Mouse (Mus musculus): ENCODE data around the gene Ehhadh. TPM values are rescaled to one million over a fixed set of nuclear protein-coding genes. Genes with fewer than 3 reads are reported as not detected.

The Ehhadh gene
- total RNA-seq, 2 experiments from 2014 or later, result 5.7 to 6.8 TPM

- H3K4me3 ChIP-seq, result no peak overlapping the region
- H3K27ac ChIP-seq, result no peak overlapping the region
- TF ChIP-seq CTCF (IDR thresholded peaks at IDR 0.05), result no peak
- intact Hi-C loops (cut with DNase I), result no loop called here
- DNase-seq, result no peak
Observed at GRCm38 (mm10) chr16:21791779-21792178, 4.2 kb upstream of the Ehhadh start.

DNA sequence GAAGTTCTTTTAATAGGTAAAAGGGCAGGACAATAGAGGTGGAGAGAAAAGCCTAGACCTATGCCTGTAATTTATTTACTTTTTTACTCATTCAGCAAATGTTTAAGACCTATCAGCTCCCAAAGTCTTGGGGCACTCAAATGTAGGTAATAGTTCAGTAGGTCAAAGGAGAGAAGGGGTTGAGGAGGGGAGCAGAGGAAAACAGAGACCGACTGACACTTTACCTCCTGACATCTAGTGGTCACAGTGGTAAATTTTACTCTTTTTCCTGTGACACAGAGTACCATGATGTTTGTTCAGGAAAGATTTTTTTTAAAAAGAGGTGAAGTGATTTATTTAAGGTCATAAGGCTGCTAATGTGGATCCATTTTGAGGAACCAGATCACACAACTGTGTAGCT lies 2.9 kb upstream of the Ehhadh start:
- no peak overlapping the region for H3K4me3 ChIP-seq
- no peak for DNase-seq
- no peak overlapping the region for H3K27ac ChIP-seq
- intact Hi-C loops (cut with DNase I), result no loop called here
- no peak for TF ChIP-seq CTCF (IDR thresholded peaks at IDR 0.05)

- no peak overlapping the region for H3K27ac ChIP-seq
- DNase-seq, result no peak
- H3K4me3 ChIP-seq, result no peak overlapping the region
- intact Hi-C loops (cut with DNase I), result no loop called here
- no peak for TF ChIP-seq CTCF (IDR thresholded peaks at IDR 0.05)
Observed at GRCm38 (mm10) chr16:21789180-21789579, 1.6 kb upstream of the Ehhadh start.

- H3K4me3 ChIP-seq, result no peak overlapping the region
- intact Hi-C loops (cut with DNase I), result no loop called here
- no peak for DNase-seq
- no peak overlapping the region for H3K27ac ChIP-seq
- TF ChIP-seq CTCF (IDR thresholded peaks at IDR 0.05), result peak; percentile 38
Observed at GRCm38 (mm10) chr16:21788581-21788980, 974 bp upstream of the Ehhadh start.

GRCm38 (mm10) chr16:21786317-21786716 lies 1.3 kb downstream of the Ehhadh start:
- DNase-seq, result no peak
- H3K4me3 ChIP-seq, result no peak overlapping the region
- intact Hi-C loops (cut with DNase I), result no loop called here
- H3K27ac ChIP-seq, result no peak overlapping the region
- no peak for TF ChIP-seq CTCF (IDR thresholded peaks at IDR 0.05)

GRCm38 (mm10) chr16:21785000-21785399 lies 2.6 kb downstream of the Ehhadh start:
- Histone ChIP-seq H3K4me3 (no peak overlapping the region), H3K27ac (no peak overlapping the region)
- intact Hi-C loops (cut with DNase I), result no loop called here
- no peak for TF ChIP-seq CTCF (IDR thresholded peaks at IDR 0.05)
- no peak for DNase-seq

GRCm38 (mm10) chr16:21782807-21783206 lies 4.8 kb downstream of the Ehhadh start:
- DNase-seq, result no peak
- no peak for TF ChIP-seq CTCF (IDR thresholded peaks at IDR 0.05)
- Histone ChIP-seq H3K4me3 (no peak overlapping the region), H3K27ac (no peak overlapping the region)
- intact Hi-C loops (cut with DNase I), result no loop called here

GRCm38 (mm10) chr16:21781895-21782294 lies 5.7 kb downstream of the Ehhadh start:
- intact Hi-C loops (cut with DNase I), result no loop called here
- no peak overlapping the region for H3K4me3 ChIP-seq
- no peak overlapping the region for H3K27ac ChIP-seq
- no peak for TF ChIP-seq CTCF (IDR thresholded peaks at IDR 0.05)
- no peak for DNase-seq

DNA sequence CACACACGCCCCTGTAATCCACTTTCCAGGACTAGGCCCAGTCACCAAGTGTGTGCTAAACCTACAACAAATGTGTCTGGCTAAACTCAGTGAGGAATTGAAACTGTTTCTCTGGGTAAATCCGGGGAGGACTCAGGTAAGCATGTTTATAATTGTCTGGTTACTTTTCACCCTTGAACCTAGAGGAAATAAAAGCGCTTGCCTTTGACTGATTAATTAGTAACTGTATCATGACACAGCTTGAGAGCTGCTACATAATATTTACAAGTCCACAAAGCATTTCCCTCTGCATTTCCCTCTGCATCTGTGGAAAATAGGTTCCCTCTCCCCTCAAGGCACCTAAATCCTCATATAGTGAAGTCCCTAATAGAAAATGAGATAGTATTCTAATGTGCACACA lies 6.3 kb downstream of the Ehhadh start:
- intact Hi-C loops (cut with DNase I), result no loop called here
- H3K27ac ChIP-seq, result no peak overlapping the region
- no peak for TF ChIP-seq CTCF (IDR thresholded peaks at IDR 0.05)
- no peak overlapping the region for H3K4me3 ChIP-seq
- DNase-seq, result no peak

DNA sequence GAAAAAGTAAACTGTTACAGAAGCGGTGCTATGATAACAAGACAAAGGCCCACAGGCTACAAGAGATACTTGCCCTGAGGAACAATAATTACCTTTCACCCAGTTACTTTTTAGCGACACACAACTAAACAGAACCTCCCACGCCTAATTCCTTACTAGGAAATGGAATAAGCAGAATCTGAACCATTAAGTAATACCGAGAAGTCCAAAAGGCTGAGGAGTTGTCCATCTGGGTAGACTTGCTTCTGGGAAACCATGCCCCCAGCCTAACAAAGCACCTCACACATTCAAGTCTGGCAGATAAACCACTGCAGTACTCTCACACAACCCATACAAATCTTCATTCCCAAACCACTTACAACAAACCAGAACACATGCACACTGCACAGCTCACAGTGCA lies 8.5 kb downstream of the Ehhadh start:
- TF ChIP-seq CTCF (IDR thresholded peaks at IDR 0.05), result no peak
- Histone ChIP-seq H3K4me3 (no peak overlapping the region), H3K27ac (peak overlapping the region; percentile 35; the same call in 1 of the 2 replicates)
- intact Hi-C loops (cut with DNase I), result no loop called here
- no peak for DNase-seq

GRCm38 (mm10) chr16:21778293-21778866 lies 9.2 kb downstream of the Ehhadh start:
- no peak for TF ChIP-seq CTCF (IDR thresholded peaks at IDR 0.05)
- H3K27ac ChIP-seq, result peak overlapping the region; percentile 16; the same call in 1 of the 2 replicates
- no peak for DNase-seq
- intact Hi-C loops (cut with DNase I), result no loop called here
- peak overlapping the region; percentile 52 for H3K4me3 ChIP-seq

DNA sequence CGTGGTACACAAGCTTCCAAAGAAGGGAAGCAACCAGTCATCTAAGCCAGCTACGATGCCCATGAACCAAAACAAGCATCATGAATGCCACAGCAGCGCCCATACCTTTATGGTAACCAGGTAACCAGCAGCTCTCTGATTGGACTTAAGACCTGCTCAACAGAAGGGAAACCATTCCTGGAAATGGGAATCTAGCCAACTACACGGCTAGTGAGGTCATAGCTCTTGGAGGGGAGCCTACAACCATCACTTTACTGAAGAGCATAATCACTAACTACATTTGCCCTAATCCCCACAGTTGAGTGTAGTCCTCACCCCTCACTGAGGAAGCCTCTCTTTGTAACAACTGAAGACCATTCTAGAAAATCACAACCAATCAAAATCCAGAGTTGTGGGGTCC lies 12.9 kb downstream of the Ehhadh start:
- Histone ChIP-seq H3K4me3 (no peak overlapping the region), H3K27ac (no peak overlapping the region)
- intact Hi-C loops (cut with DNase I), result no loop called here
- TF ChIP-seq CTCF (IDR thresholded peaks at IDR 0.05), result no peak
- no peak for DNase-seq

- intact Hi-C loops (cut with DNase I), result loop anchor here (5.0 kb wide), 1 partner anchor 253 kb away; no protein-coding TSS in a partner anchor
- no peak overlapping the region for H3K4me3 ChIP-seq
- peak; percentile 39 for DNase-seq
- peak; percentile 70 for TF ChIP-seq CTCF (IDR thresholded peaks at IDR 0.05)
- no peak overlapping the region for H3K27ac ChIP-seq
Observed at GRCm38 (mm10) chr16:21769667-21770066, 17.9 kb downstream of the Ehhadh start.

- Histone ChIP-seq H3K4me3 (no peak overlapping the region), H3K27ac (no peak overlapping the region)
- intact Hi-C loops (cut with DNase I), result loop anchor here (1.0 to 5.0 kb wide), 2 partner anchors 47 to 254 kb away; no protein-coding TSS in a partner anchor
- no peak for DNase-seq
- peak; percentile 15; the same call in 1 of the 2 replicates for TF ChIP-seq CTCF (IDR thresholded peaks at IDR 0.05)
Observed at GRCm38 (mm10) chr16:21768255-21768654, 19.4 kb downstream of the Ehhadh start.
